Mouse (Mus musculus): ENCODE results near the gene Atp2b2. TPM values are rescaled to one million over a fixed set of nuclear protein-coding genes. Genes with fewer than 3 reads are reported as not detected.

Gene Atp2b2
- polyA plus RNA-seq, 1 experiment from 2014 or later = 34.2 TPM

DNA sequence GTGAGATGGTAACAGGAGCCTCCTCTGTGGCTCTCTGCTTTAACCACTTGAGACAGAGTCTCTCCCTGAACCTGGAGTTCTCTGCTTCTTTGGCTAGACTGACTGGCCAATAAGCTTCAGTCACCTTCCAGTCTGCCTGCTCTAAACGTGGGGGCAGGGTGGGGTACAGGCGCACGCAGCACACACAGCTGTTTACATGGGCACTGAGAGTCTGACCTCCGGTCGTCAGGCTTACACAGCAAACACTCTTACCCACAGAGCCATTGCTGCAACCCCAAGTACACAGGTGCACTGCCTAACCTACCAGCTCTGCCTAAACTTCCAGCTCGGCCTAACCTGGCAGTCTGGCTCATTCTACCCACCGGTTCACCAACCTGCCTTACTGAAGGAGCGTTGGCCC, 251.4 kb downstream of the Atp2b2 start:
- H3K36me3 ChIP-seq (replicated peaks; ENCODE audit: control insufficient read depth, insufficient read depth) = peaks cover 60% of the 10 kb centered on the region

DNA sequence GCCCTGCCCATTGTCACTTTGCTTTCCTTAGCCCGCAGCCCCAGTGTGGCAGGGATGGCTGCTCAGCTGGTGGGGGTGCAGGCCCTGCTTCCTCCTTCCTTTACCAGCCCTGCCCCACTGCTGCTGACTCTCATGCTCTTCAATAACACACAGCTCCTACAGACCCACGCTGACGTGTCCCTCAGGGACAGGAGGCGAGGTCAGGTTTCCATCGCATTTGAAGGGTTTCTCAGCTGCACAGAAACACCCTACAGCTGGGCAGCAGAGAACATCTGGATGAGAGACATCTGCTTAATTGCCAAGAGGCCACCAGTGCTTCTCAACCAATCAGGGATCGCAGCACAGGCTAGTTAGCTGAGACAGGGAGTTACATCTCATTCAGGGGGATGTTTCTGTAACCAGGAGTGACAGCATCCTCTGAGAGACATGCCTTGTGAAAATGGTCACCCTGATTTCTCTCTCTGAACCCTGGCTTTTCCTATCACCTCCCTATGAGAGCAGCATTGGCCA, 254.9 kb downstream of the Atp2b2 start:
- Histone ChIP-seq H3K4me3 (replicated peaks; ENCODE audit: low read length) (no peak overlapping the region), H3K9me3 (ENCODE audit: control insufficient read depth, low read length) (no peaks in the 10 kb centered on the region), H3K4me1 (replicated peaks; ENCODE audit: control insufficient read depth, insufficient read depth, low read length) (no peaks in the 10 kb centered on the region), H3K27ac (no peak overlapping the region), H3K4me2 (replicated peaks) (no peak overlapping the region), H3K27me3 (ENCODE audit: control insufficient read depth, insufficient read depth, low read length) (no peaks in the 10 kb centered on the region), H3K36me3 (replicated peaks; ENCODE audit: control insufficient read depth, insufficient read depth) (peaks cover 54% of the 10 kb centered on the region), H3K9ac (no peak overlapping the region)
- 39% methylated on average over 6 of the region's 6 CpGs for WGBS
- ATAC-seq (ENCODE audit: low FRiP score) = no peak
- no peak for DNase-seq (ENCODE audit: low spot score)

More for the DNA sequence above, 251.4 kb downstream of the Atp2b2 start:
- H3K27ac ChIP-seq = no peak overlapping the region
- H3K4me1 ChIP-seq (replicated peaks; ENCODE audit: control insufficient read depth, insufficient read depth, low read length) = peaks cover 14% of the 10 kb centered on the region
- no peak for ATAC-seq (ENCODE audit: low FRiP score)
- no peak for DNase-seq (ENCODE audit: low spot score)
- H3K27me3 ChIP-seq (ENCODE audit: control insufficient read depth, insufficient read depth, low read length) = no peaks in the 10 kb centered on the region
- no peak overlapping the region for H3K4me2 ChIP-seq (replicated peaks)
- no peak overlapping the region for H3K4me3 ChIP-seq (replicated peaks; ENCODE audit: low read length)
- WGBS = 85% methylated on average over 8 of the region's 8 CpGs
- no peaks in the 10 kb centered on the region for H3K9me3 ChIP-seq (ENCODE audit: control insufficient read depth, low read length)
- no peak overlapping the region for H3K9ac ChIP-seq

DNA sequence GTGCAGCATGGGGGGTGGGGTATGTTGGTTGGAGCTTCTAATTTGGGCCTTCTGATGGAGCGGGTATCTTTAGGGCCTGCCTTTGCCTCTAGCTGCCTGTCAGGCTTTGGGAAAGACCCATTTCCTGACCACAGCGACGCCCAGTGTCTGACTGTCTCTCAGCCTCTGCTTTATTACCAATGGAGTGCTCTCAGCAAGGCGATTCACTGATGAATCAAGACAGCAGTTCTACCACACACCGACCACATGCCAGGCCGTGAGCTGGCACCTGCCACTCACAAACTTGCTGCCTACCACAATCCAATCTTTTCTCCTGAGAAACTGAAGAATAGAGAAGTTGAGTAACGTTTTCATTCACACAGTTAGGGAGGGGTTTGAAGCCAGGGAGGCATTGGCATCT, 256.8 kb downstream of the Atp2b2 start:
- WGBS = 85% methylated on average over 7 of the region's 7 CpGs
- peaks cover 42% of the 10 kb centered on the region for H3K36me3 ChIP-seq (replicated peaks; ENCODE audit: control insufficient read depth, insufficient read depth)
- no peak for ATAC-seq (ENCODE audit: low FRiP score)

DNA sequence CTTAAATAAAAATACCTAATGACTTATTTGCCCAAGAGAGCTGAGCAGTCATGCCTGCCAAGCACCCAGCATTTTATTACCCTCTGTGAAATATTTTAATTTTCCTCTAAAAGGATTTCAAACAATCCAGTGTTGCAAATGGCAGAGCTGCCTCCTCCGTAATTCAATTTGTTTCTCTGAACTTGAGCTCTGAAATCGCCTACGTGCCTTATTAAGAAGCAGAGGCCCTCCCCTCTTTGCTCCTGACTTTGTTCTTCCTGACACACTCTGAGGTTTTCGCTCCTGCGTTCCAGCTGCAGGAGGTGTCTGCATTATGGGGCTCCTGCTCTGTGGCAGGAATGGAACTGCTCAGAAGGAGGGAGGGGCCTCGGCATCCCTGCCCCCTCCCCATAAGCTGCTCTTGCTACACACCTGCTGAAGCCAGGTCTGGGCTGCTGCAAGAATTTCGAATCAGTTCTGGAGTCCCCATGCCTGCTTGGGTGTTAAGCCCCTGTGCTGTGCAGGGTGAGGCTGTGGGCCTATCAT, 264.1 kb downstream of the Atp2b2 start:
- WGBS = 67% methylated on average over 7 of the region's 7 CpGs
- ATAC-seq (ENCODE audit: low FRiP score) = no peak

More for the DNA sequence above, 256.8 kb downstream of the Atp2b2 start:
- no peak overlapping the region for H3K27ac ChIP-seq
- DNase-seq (ENCODE audit: low spot score) = no peak
- H3K9me3 ChIP-seq (ENCODE audit: control insufficient read depth, low read length) = no peaks in the 10 kb centered on the region
- no peak overlapping the region for H3K9ac ChIP-seq
- no peak overlapping the region for H3K4me3 ChIP-seq (replicated peaks; ENCODE audit: low read length)
- H3K27me3 ChIP-seq (ENCODE audit: control insufficient read depth, insufficient read depth, low read length) = no peaks in the 10 kb centered on the region
- no peaks in the 10 kb centered on the region for H3K4me1 ChIP-seq (replicated peaks; ENCODE audit: control insufficient read depth, insufficient read depth, low read length)
- no peak overlapping the region for H3K4me2 ChIP-seq (replicated peaks)

DNA sequence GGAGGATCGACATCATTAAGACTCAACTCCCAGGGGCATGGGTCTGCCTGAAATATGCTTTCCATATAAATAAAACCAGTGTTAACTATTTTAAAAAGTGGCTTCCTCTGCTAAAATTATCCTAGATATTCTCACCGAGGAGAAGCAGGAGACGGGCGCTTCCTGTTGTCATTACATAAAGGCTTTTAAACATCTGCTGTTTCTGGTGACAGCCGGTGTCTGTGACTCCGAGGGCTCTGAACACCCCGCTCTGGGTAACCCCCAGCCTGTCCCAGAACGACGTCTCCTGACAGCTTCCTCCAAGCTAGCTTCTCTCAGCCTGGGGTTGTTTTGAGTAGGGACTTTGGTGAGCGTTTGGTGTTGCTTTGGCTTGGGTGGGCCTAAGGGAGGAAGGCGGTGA, 273.6 kb downstream of the Atp2b2 start:
- H3K4me3 ChIP-seq (replicated peaks; ENCODE audit: low read length) = no peak overlapping the region
- no peaks in the 10 kb centered on the region for H3K9me3 ChIP-seq (ENCODE audit: control insufficient read depth, low read length)
- H3K9ac ChIP-seq = no peak overlapping the region
- H3K36me3 ChIP-seq (replicated peaks; ENCODE audit: control insufficient read depth, insufficient read depth) = peaks cover 53% of the 10 kb centered on the region
- no peak overlapping the region for H3K4me2 ChIP-seq (replicated peaks)
- ATAC-seq (ENCODE audit: low FRiP score) = no peak
- WGBS = 69% methylated on average over 11 of the region's 11 CpGs
- no peaks in the 10 kb centered on the region for H3K4me1 ChIP-seq (replicated peaks; ENCODE audit: control insufficient read depth, insufficient read depth, low read length)
- no peak overlapping the region for H3K27ac ChIP-seq
- no peak for DNase-seq (ENCODE audit: low spot score)
- H3K27me3 ChIP-seq (ENCODE audit: control insufficient read depth, insufficient read depth, low read length) = no peaks in the 10 kb centered on the region

More for the DNA sequence above, 264.1 kb downstream of the Atp2b2 start:
- H3K4me3 ChIP-seq (replicated peaks; ENCODE audit: low read length) = no peak overlapping the region
- H3K4me2 ChIP-seq (replicated peaks) = no peak overlapping the region
- H3K4me1 ChIP-seq (replicated peaks; ENCODE audit: control insufficient read depth, insufficient read depth, low read length) = no peaks in the 10 kb centered on the region
- H3K36me3 ChIP-seq (replicated peaks; ENCODE audit: control insufficient read depth, insufficient read depth) = peaks cover 37% of the 10 kb centered on the region
- no peak overlapping the region for H3K9ac ChIP-seq
- no peak for DNase-seq (ENCODE audit: low spot score)
- no peak overlapping the region for H3K27ac ChIP-seq
- no peaks in the 10 kb centered on the region for H3K27me3 ChIP-seq (ENCODE audit: control insufficient read depth, insufficient read depth, low read length)
- H3K9me3 ChIP-seq (ENCODE audit: control insufficient read depth, low read length) = no peaks in the 10 kb centered on the region

DNA sequence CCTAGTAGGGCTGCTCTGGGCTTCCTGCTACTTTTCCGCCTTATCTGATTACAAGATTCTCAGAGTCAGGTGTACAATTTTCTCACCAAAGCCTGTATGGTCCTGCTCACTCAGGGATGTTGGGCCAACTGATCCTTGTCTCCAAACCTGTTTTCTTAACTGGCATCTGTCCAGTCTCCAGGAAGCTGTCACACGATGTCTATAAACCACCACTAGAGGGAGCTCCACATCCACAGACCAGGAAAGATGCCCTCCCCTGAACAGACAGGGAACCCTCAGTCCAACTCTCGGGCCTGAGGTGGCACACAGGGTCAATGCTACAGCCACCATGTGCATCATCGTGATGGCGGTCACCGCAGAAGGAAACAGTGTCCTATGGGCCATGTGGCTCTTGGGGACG, 280.8 kb downstream of the Atp2b2 start:
- H3K4me1 ChIP-seq (replicated peaks; ENCODE audit: control insufficient read depth, insufficient read depth, low read length) = no peaks in the 10 kb centered on the region
- H3K4me3 ChIP-seq (replicated peaks; ENCODE audit: low read length) = no peak overlapping the region
- H3K9me3 ChIP-seq (ENCODE audit: control insufficient read depth, low read length) = no peaks in the 10 kb centered on the region
- ATAC-seq (ENCODE audit: low FRiP score) = peak; percentile 64; the same call in 1 of the 2 replicates
- H3K27ac ChIP-seq = no peak overlapping the region
- no peaks in the 10 kb centered on the region for H3K27me3 ChIP-seq (ENCODE audit: control insufficient read depth, insufficient read depth, low read length)
- no peak overlapping the region for H3K9ac ChIP-seq
- peak; percentile 89 for DNase-seq (ENCODE audit: low spot score)
- peaks cover 64% of the 10 kb centered on the region for H3K36me3 ChIP-seq (replicated peaks; ENCODE audit: control insufficient read depth, insufficient read depth)
- WGBS = 24% methylated on average over 7 of the region's 7 CpGs
- H3K4me2 ChIP-seq (replicated peaks) = no peak overlapping the region

DNA sequence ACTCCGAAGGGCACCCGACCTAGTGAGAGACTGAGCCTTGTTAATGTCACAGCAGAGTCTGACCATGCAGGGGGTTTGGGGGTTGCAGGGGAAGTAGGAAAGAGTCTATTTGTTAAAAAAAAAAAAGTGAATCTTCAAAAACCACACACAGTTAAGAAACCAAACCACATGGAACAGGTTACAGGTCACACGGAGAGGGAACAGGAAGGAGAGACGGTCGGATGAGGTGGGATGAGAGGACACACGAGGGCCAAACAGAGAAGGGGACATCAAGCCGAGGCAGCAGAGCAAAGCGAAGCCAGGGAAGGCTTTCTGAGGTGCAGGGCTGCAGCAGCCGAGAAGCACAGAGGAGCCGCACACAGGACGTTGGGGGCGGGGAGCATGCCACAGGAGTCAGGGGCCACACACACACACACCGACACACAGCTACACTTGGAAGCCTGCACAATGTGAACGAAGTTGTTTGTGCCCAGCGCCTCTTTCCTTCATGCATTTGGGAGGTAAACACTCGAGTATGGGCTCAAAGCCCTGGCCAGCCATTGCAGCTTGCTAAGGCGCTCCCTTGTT, 293.2 kb downstream of the Atp2b2 start:
- Histone ChIP-seq H3K9ac (no peak overlapping the region), H3K4me1 (replicated peaks; ENCODE audit: control insufficient read depth, insufficient read depth, low read length) (no peaks in the 10 kb centered on the region), H3K27ac (no peak overlapping the region), H3K4me3 (replicated peaks; ENCODE audit: low read length) (no peak overlapping the region), H3K27me3 (ENCODE audit: control insufficient read depth, insufficient read depth, low read length) (no peaks in the 10 kb centered on the region), H3K9me3 (ENCODE audit: control insufficient read depth, low read length) (no peaks in the 10 kb centered on the region), H3K4me2 (replicated peaks) (no peak overlapping the region), H3K36me3 (replicated peaks; ENCODE audit: control insufficient read depth, insufficient read depth) (peaks cover 49% of the 10 kb centered on the region)
- DNase-seq (ENCODE audit: low spot score) (no peak), ATAC-seq (ENCODE audit: low FRiP score) (no peak)
- 66% methylated on average over 17 of the region's 17 CpGs for WGBS

DNA sequence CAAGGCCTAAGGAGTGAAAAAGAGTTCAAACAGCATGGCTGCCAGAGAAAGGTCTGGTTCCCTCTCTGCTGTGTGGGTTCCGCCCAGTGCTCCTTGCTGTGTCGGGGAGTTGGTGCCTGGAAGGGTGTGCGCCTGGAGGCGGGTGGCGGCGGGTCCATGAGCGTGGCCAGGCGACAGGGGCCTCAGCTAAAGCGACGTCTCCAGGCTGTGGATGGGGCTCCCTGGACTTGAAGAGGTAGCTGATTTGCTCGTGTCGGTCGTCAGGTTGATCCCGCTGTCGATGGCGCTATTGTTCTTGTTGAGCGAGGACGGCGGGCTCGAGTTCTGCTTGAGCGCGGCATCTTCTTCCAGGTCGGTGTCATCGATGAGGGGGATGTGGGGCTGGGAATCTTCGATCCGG, 294.1 kb downstream of the Atp2b2 start:
- Histone ChIP-seq H3K27ac (no peak overlapping the region), H3K9me3 (ENCODE audit: control insufficient read depth, low read length) (no peaks in the 10 kb centered on the region), H3K27me3 (ENCODE audit: control insufficient read depth, insufficient read depth, low read length) (no peaks in the 10 kb centered on the region), H3K36me3 (replicated peaks; ENCODE audit: control insufficient read depth, insufficient read depth) (peaks cover 41% of the 10 kb centered on the region), H3K4me2 (replicated peaks) (no peak overlapping the region), H3K9ac (no peak overlapping the region), H3K4me1 (replicated peaks; ENCODE audit: control insufficient read depth, insufficient read depth, low read length) (no peaks in the 10 kb centered on the region), H3K4me3 (replicated peaks; ENCODE audit: low read length) (no peak overlapping the region)
- no peak for ATAC-seq (ENCODE audit: low FRiP score)
- WGBS = 39% methylated on average over 26 of the region's 26 CpGs
- no peak for DNase-seq (ENCODE audit: low spot score)

DNA sequence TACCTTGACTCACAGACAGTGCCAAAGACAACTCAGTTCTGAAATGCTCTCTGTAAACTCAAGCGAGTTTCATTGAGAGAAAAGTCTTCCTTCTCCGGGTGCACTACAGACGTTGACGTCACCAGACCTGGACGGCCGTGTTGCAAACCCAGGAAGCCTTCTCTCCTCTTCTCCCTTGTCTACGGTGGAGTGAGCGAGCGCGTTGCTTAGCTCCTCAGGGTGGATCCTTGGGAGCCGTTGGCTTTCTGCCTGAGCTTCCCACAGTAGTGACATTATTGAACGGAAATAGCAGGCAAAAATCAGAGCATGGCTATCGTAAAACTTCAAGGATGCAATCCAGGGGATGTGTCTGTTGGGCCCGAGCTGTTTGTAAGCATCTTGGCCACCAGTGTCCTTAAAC, 295.1 kb downstream of the Atp2b2 start:
- Histone ChIP-seq H3K9ac (no peak overlapping the region), H3K36me3 (replicated peaks; ENCODE audit: control insufficient read depth, insufficient read depth) (peaks cover 31% of the 10 kb centered on the region), H3K4me3 (replicated peaks; ENCODE audit: low read length) (no peak overlapping the region), H3K27ac (no peak overlapping the region), H3K9me3 (ENCODE audit: control insufficient read depth, low read length) (no peaks in the 10 kb centered on the region), H3K27me3 (ENCODE audit: control insufficient read depth, insufficient read depth, low read length) (no peaks in the 10 kb centered on the region), H3K4me2 (replicated peaks) (no peak overlapping the region), H3K4me1 (replicated peaks; ENCODE audit: control insufficient read depth, insufficient read depth, low read length) (no peaks in the 10 kb centered on the region)
- DNase-seq (ENCODE audit: low spot score) = no peak
- WGBS = 90% methylated on average over 14 of the region's 14 CpGs
- no peak for ATAC-seq (ENCODE audit: low FRiP score)
